Mouse (Mus musculus): ENCODE data around the gene Pfpl. TPM values are rescaled to one million over a fixed set of nuclear protein-coding genes. Genes with fewer than 3 reads are reported as not detected.

Gene Pfpl
- polyA plus RNA-seq (2017; shearing (Covaris generic)), result under 1 TPM in 1 of 2 experiments, not detected in 1; 0.33 TPM

- ATAC-seq, result no peak
These were observed at the start of gene Pfpl for GRCm38 (mm10) chr19:12427605-12428004. TSS of gene Pfpl (plus strand) at chr19:12427905.

GRCm38 (mm10) chr19:12386979-12387378 is 40.7 kb upstream of the Pfpl start, which contains the start of gene Olfr1440:
TSS of gene Olfr1440 (plus strand) at chr19:12387279.
- no peak for ATAC-seq

- ATAC-seq, result no peak
These were observed 14.0 kb upstream of the Pfpl start for GRCm38 (mm10) chr19:12413737-12414136.

GRCm38 (mm10) chr19:12417361-12417760 is 10.3 kb upstream of the Pfpl start, which contains the start of gene Olfr1441:
TSS of gene Olfr1441 (plus strand) at chr19:12417433.
- ATAC-seq, result no peak

GRCm38 (mm10) chr19:12418312-12418711 is 9.4 kb upstream of the Pfpl start:
- no peak for ATAC-seq

GRCm38 (mm10) chr19:12420555-12420954 is 7.2 kb upstream of the Pfpl start:
- no peak for ATAC-seq

GRCm38 (mm10) chr19:12421680-12422079 is 6.0 kb upstream of the Pfpl start:
- no peak for ATAC-seq

- ATAC-seq, result no peak
These were observed 604 bp upstream of the Pfpl start for GRCm38 (mm10) chr19:12427101-12427500.

GRCm38 (mm10) chr19:12433033-12433432 is 5.3 kb downstream of the Pfpl start:
- ATAC-seq, result peak; percentile 46

- ATAC-seq, result no peak
These were observed 7.3 kb downstream of the Pfpl start for GRCm38 (mm10) chr19:12435011-12435416.

GRCm38 (mm10) chr19:12435750-12436524 is 8.2 kb downstream of the Pfpl start:
- ATAC-seq, result no peak

GRCm38 (mm10) chr19:12439581-12439980 is 11.9 kb downstream of the Pfpl start:
- no peak for ATAC-seq

GRCm38 (mm10) chr19:12440103-12440725 is 12.5 kb downstream of the Pfpl start:
- no peak for ATAC-seq

- no peak for ATAC-seq
These were observed 14.9 kb downstream of the Pfpl start for GRCm38 (mm10) chr19:12442560-12442959.

GRCm38 (mm10) chr19:12445014-12445413 is 17.3 kb downstream of the Pfpl start:
- ATAC-seq, result no peak

GRCm38 (mm10) chr19:12457401-12458066 is 29.8 kb downstream of the Pfpl start:
- ATAC-seq, result no peak

GRCm38 (mm10) chr19:12459516-12459915 is 31.8 kb downstream of the Pfpl start:
- no peak for ATAC-seq

GRCm38 (mm10) chr19:12460282-12461249 is 32.9 kb downstream of the Pfpl start, which contains the start of gene Mpeg1:
TSS of gene Mpeg1 (plus strand) at chr19:12460779.
- no peak for ATAC-seq

- ATAC-seq, result no peak
These were observed 35.4 kb downstream of the Pfpl start for GRCm38 (mm10) chr19:12462851-12463721.

GRCm38 (mm10) chr19:12463722-12464035 is 36.0 kb downstream of the Pfpl start:
- no peak for ATAC-seq

GRCm38 (mm10) chr19:12464127-12464526 is 36.4 kb downstream of the Pfpl start:
- ATAC-seq, result no peak
